Mouse (Mus musculus): ENCODE results near the gene Dnm3.

The Dnm3 gene

DNA sequence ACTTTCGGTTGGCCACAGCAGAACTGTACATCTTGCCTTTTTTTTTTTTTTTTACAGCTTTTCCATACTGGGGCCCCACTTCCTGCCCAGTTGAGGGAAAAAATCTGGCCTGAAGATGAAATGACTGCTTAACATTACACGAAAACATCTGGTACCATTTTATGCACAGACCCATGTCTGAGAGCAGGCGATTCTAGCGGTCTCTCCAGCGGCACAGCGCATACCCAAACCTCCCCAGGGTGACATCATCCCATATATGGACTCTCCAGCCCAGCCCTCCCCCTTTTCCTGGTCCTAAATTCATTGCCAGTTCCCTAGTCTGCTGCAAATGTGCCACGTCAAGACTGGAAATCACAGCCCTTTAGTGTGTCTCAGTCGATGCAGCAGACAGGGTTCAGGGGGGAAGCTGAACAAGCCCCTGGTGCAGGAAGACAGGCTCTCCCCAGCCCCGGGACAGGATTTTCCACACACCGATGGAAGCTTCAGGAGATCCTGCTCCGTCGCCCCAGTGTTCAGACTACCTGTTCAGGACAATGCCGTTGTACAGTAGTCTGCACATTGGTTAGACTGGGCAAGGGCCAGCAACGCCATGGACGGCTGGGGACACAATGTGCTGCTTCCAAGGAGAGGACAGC is 260.4 kb downstream of the Dnm3 start:
- in situ Hi-C loops (cut with MboI; ENCODE audit: low sequenced_read_pairs): no loop called here

DNA sequence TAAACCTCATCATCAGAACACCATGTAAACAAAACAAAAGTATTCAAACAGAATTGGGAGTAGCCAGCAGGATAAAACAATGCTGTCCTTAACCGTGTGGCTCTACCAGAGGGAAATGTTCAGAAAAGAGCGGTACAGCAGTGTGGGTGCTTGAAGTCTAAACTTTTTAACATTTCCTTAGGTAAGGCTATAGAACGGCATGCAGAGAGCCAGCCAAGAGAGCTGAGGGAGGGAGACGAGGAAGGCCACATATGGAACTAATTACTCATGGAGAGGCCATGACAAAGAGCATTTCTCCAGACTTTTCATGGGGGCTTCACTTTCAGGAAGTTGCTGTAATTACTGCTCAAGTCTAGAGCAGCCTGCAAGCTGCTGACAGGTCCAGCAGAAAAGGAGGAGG is 261.2 kb downstream of the Dnm3 start:
- in situ Hi-C loops (cut with MboI; ENCODE audit: low sequenced_read_pairs): no loop called here

DNA sequence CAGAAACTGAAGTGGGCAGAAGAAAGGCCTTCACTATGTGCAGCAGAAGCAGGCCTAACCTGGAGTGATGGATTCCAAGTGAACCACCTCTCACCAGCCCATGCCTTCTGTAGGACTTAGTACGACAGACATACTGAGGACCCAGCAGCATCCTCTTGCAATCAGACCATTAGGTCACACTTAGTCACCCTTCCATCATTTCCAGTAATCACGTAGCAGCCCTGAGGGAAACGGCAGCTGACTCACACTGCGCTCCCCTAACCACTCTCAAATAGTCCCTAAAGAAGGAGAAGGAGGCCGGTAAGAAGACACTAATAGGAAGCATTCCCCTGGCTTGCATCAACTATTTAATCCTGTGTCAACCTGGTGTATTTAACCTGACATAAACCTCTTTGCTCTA is 262.1 kb downstream of the Dnm3 start:
- in situ Hi-C loops (cut with MboI; ENCODE audit: low sequenced_read_pairs): no loop called here

DNA sequence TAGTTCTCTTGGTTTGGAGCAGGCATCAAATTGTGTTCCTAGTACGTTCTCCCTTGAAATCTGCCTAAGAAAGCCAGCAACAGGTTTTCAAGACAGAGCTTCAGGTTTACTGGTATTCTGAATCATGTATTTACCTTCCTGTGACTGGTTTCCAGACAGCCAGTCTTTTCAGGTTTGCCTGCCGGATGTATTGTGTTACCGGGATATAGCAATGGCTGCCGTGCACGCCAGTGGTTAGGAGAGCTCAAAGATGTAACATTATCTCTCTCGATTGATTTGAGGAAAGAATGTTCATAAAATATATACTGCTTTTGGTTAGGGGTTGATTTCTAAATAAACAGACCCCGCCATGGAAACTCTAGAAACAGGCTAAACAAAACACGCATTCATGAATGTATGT is 264.8 kb downstream of the Dnm3 start:
- in situ Hi-C loops (cut with MboI; ENCODE audit: low sequenced_read_pairs): no loop called here

DNA sequence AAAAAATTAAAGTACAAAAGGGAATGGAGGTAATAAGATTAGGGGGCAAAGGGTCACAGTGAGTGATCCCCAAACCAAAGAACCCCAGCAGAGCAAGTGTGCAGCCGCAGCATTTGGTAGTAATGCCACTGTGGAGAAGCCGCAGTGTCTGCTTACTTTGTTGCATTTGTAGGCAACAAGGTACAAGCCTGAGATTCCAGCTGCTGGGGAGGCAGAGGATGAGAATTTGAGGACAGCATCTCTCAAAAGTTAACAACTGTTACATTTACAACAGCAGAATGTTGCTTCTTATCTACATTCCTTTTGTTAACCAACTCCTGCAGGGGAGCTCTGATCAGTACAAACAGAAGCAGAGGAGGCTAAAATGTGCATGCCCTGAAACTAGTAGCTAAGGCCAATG is 267.3 kb downstream of the Dnm3 start:
- in situ Hi-C loops (cut with MboI; ENCODE audit: low sequenced_read_pairs): no loop called here

DNA sequence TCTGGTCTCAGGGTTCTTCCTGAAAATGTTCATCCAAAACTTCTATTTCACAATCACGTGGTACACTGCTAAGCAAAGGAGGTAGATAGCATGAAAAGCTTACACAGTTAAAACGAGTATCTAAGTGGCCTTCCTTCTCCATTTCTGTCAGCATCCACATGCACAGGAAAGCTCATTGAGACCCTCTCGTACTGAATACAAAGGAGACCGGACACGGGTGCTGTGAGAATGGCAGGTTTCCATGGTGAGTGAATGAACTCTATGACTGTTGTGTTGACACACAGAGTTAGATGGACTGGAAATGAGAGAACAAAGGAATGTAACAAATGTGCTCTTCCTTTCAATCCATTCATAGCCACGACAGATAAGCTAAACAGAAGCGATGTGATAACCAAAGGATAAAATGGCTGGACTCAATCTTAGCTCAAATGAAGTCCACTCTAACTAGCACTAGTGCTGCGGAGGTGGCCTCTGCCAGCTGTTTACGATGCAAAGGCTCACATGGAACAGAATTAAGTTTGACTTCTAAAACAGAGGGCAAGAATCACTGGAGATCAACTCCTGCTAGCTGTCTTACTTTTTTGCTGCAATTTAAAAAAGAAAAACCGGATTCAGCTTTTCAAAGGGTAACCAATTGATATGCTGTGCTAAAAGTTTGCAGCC is 268.2 kb downstream of the Dnm3 start:
- in situ Hi-C loops (cut with MboI; ENCODE audit: low sequenced_read_pairs): no loop called here

DNA sequence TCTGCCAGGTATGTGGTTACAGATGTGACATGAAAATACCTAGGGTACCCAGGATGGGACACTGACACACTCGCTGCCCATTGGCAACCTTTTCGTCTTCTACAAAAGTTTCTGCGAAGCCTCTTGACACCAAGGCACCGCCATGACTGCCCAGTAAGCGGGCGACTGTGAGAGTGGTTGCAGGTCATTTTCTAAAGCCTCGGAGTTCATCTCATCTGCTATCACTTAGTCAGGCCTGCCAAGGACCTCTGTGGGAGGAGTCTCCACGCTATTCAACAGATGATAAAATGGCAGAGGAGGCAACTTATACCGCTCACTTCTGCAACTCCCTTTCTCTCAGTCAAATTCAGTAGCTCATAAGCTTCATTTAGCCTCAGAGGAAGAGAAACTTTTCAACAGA is 268.8 kb downstream of the Dnm3 start:
- in situ Hi-C loops (cut with MboI; ENCODE audit: low sequenced_read_pairs): no loop called here

DNA sequence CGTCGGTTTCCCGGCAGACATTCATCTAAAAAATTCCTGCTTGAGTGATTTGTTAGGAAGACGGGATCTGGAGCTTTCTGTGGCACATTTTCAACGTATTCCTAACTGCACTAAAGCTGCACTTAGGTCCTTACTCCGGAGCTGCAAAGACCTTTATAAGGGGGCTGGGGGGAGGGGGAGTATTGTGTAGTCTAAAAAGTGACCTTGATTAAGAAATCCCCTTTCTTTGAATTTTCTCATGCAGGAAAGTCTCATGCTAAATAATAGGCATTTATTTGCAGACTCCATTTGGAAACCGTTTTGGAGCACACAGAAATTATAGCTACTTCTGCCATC is 270.2 kb downstream of the Dnm3 start:
- in situ Hi-C loops (cut with MboI; ENCODE audit: low sequenced_read_pairs): no loop called here

DNA sequence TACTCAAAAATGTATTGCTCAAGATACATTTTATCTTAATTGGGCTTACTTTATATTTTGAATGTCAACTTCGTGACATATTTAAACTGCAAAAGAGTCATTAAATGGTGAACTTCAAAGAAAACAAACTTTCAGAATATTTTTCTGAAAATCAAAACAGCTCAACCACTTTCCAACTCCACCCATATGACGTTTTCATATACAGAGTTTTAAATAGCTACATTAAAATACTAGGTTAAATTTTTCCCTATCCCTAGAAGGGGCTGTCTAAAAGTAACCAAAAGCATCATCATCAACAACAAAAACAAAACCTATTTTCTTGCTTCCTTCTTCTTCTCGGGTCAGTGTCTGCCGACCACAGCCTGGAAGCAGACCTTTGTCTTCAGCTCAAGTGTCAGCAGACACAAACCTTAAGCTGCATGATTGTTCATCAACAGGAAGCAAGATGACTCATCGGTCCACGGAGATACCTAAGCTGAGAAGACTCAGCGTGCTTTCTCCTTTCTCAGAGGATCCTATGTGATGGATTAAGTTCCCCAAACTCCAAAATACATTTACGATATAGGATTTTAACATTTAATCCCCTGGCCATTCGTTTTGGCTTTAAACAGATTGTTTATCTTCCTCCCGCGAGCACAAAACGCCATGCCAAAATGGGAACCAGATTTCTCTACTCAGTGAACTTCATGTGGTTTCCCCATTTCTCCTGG is 270.7 kb downstream of the Dnm3 start:
- in situ Hi-C loops (cut with MboI; ENCODE audit: low sequenced_read_pairs): no loop called here

DNA sequence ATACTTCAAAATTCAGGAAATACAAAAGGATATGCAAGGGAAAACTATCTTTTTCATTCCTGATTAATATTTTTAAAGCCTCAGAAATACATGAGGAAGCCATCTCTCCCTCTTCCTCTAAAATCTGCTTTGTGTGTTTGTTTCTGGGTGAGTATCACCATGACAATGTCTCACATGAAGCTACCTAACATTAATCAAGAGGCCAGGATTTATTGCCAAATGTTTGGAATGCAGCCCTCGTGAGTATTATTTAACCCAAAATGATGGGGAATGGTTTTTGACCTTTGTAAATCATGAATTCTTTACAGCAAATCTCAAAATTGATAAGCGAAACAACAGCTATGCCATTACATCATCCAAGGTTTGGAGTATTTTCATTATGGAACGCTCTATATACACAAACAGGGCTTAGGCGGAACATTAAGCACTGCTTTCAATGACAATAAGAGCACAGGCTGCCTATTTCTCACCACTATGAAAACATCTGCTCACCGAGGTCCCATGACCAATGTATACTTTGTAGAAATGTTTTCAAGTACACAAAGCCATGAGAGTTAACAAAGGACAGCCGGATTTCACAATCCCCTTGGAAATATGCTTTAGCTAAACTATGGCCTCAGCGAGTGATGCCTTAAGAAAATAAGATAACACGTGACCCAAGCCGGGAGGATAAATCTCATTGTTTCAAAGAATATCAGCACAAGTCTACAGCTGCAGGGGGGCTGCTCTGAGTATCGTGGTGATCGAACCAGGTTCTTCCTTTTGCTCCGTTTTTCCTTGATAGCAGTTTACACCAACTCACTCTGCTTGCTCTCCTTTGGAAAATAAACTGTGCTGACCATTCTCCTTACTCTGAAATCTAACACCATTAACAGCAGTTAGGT is 275.1 kb downstream of the Dnm3 start:
- in situ Hi-C loops (cut with MboI; ENCODE audit: low sequenced_read_pairs): no loop called here

DNA sequence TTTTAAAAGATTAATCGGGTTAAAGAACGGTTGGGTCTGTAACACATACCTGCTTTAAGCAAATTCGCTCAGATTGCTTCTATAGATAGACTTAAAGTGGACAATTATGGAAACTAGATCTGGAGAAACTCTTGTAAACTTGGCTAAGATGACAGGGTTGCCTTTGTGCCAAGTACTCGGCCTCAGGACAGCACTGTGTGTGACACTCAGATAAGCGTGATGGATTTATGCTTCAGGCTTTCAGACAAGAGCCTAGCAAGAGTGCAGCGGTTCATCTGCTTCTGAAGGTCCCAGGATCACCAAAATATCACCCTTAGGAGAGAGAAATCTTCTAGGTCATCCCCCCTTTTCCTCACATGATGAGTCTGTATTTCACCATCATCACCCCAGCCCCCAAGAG is 277.4 kb downstream of the Dnm3 start:
- in situ Hi-C loops (cut with MboI; ENCODE audit: low sequenced_read_pairs): no loop called here

DNA sequence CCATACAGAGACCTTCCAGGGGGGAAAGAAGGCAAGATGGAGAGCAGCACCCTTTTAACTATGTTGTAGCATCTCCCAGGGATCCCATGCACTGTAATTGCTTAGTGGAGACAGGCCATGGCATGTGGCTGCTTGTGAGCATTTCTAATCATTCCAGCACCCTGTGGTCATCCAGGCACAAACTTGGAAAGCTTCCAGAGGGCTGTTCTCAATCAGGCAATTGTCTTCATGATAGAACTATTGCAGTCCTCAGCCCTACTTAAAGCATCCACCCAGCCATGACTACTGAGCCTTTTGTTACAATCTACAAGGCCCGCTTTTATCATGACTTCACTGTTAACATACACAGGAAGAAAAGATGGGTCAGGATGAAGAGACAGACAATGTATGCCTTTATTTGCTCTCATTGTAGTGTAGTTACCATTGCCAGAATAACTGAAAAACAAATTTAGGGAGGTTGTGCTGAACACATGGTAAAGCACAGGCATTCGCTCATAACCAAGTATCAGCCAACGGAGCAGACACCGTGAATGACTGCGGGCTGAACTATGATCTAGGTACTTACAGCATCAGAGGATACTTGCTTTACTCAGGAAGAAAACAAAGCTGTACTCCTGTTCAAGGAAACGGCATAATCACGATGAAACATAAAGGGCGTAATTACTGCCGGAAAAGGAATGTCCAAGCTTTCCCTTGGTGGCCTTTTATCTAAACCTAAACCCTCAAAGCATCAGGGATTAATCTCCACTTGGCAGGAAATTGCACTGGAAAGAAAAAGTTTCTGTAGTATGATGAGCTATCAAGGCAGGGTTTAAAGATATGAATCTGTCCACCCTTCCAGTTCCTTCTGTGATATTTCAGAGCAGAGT is 280.8 kb downstream of the Dnm3 start:
- in situ Hi-C loops (cut with MboI; ENCODE audit: low sequenced_read_pairs): no loop called here

DNA sequence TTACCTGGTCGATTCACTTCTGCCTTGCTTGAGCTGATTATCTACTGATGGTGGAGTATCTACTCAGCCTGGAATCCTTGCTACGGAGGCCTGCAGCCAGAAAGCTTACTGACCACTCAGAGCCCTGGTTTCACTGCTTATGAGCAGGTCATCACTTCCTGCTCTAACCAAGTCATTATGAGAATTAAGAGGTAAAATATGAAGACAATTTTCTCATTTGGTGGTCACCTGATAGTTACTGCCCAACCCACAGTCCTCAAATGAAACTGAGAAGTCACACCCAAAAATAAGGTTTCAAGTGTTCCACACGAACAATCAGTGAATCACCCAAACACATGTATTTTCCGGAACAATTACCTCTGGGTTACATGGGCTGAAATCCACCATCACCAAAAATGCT is 289.1 kb downstream of the Dnm3 start:
- in situ Hi-C loops (cut with MboI; ENCODE audit: low sequenced_read_pairs): no loop called here

DNA sequence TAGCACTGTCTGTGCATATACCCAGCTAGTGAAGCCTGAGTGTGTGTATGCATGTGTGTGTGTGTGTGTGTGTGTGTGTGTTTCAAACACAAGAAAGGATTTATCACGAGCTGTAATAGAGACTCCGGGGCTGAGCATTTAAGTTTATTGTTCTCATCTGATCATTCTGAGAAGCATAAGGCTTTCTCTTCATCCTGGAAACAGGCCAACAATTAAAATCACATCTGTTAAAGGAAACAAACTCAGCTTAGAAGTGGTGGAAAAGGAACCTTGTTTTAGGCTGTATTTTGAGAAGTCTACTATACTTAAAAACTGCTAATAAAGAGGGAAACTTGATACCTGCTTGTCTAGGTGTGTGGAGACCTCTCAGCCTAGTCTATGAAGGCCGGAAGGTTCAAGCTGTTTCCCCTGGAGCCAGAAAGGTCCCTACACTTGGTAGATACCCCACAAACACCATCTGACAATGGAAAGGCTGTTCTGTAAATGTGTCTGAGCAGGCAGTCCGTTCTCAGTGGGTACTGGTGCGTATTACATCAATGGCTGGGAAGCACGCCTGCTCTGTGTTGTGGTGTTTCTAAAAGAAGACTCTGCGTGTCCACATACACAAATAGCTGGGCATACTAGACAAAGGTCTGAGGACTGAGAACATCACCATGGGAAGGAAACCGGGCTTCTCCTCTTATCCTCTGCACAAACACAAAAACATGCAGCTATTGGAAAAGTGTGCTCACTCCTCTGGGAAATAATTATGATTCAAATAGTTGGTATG is 290.3 kb downstream of the Dnm3 start:
- in situ Hi-C loops (cut with MboI; ENCODE audit: low sequenced_read_pairs): no loop called here

DNA sequence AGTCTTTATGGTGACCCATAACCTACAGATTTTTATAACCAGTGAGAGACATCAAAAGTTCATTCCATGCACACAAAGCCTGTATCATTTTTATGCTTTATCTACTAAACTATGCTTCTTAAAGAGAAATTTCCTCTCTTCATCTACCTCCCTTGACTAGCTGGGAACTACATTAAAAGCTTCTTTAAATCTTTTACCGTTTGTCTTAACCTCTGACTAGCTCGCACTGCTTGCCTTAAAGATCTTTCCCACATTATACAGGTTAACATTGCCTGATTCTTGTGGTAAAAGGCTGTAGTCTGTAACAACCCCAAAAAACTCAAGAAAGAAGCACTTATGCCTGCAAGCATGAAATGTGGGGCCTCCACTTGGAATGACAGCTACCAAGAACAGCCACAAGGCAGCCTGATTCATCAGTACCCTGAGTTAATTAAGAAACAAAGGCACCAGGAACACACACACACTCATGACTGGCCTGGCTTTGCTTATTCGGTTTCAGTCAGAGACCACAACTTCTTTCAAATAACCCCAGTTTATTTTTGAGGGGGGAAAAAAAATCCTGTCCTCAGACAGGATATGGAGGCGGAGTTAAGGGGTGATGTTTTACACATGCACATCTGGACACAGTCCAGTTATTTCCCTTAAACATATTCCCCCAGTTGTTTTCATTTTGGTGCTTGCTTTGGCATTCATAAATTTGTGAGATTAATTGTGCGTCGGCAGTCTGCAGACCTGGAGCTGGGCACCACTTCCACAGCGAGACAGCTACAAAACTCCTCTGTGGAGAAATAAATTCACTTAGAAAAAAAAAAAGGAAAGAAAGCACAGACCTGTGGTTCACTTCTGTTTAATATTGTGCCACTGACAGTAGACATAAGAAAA is 291.1 kb downstream of the Dnm3 start:
- in situ Hi-C loops (cut with MboI; ENCODE audit: low sequenced_read_pairs): no loop called here

DNA sequence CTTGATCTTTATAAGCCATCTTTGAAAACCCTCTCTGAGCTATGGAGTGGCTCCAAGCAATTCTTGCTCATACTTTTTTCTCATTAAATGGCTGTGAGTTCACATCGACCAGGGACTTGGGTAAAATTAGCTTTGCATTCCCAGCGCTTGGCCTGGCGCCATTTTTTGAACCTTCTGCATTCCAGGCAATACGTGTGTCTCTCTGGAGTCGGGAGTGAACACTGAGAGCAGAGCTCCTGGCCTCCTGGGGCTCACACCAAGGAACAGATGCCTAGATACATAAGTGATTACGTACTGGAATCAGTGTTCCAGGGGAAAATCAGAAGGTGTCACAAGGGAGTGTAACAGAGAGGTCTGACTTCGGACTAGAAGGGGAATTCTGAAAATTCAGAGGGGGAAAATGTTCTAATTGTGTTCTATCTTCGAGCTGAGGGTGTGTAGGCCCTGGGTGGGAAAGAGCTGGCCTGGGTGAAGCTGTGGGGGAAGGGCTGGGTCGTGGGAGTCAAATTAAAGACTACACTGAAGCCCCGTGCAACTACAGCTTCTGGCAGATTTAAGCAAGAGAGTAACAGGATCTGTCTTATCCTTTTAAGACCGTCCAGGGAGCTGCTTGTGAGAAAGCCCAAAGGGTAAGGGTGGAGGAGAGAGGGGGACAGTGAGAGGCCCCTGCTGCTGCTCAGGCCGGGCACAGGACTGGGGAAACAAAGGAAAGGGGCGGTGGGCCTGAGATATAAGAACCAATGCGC is 293.7 kb downstream of the Dnm3 start:
- in situ Hi-C loops (cut with MboI; ENCODE audit: low sequenced_read_pairs): no loop called here

DNA sequence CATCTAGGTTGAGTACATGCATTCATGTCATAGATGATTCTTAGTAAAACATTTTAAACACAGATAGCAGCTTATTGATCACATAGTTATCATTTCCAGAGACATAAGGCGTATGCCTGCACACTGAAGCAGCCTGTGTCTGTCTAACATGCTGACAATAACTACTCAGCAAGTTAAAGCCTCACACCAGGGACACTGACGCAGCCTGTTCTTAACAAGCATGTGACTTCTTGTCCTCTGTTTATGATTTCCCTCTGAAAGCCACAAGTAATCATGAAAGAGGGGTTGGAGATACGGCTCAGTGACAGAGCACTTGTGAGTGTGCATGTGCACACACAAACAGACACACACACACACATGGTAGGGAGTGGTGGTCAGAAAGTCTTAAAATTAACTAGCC is 294.4 kb downstream of the Dnm3 start:
- in situ Hi-C loops (cut with MboI; ENCODE audit: low sequenced_read_pairs): no loop called here

All from CH12F3 (cell line).